ENCODE assay signal across 24 mouse cellular contexts in the genomic region with DNA sequence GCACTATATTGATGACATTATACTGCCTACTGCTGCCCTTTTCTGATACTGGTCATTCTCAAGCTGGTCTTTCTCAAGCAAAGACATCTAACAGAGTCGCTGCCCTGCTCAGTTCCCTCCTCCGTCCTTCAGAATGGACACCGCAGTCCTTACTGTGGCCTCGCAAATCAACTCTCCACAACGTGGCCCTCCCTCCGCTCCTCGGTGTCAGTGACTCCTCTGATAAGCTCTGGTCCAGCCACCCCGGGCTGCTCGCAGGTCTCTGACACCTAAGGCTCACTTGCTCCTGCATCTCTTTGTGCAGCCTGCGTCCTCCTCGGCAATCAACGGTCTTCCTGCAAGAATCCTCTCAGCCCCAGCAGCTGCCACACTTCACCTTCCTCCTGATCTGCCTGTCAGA.
DNase-seq lines count a peak whose midpoint lies in the region; ATAC-seq lines count a peak whose summit lies in the region.
"Had no signal": no experiment of that assay in that cellular context is flagged by ENCODE, and none has a peak within 500 bp of the region (broad histone marks: within the 10 kb centered on the region; RNA-seq: fewer than 3 reads in every experiment).

No protein-coding gene starts in this region.

- no peak overlapping the region for H3K27ac ChIP-seq in heart, embryonic 13.5 days (replicated peaks)
- H3K27ac ChIP-seq in limb, embryonic 13.5 days: peak overlapping the region; percentile 61; the same call in 1 of the 2 replicates
- H3K27ac ChIP-seq: embryonic facial prominence, embryonic 10.5 days; embryonic facial prominence, embryonic 12.5 days; forebrain, embryonic 13.5 days; forebrain, embryonic 15.5 days had no signal

- H3K4me3 ChIP-seq in heart, embryonic 13.5 days: no peak overlapping the region
- no peak overlapping the region for H3K4me3 ChIP-seq in limb, embryonic 13.5 days
- H3K4me3 ChIP-seq: embryonic facial prominence, embryonic 10.5 days; embryonic facial prominence, embryonic 12.5 days; forebrain, embryonic 13.5 days; forebrain, embryonic 15.5 days had no signal

- ATAC-seq in heart, embryonic 13.5 days (ENCODE audit: extremely low read depth, insufficient number of reproducible peaks, low FRiP score, low TSS enrichment): no peak
- ATAC-seq in limb, embryonic 13.5 days (ENCODE audit: low FRiP score, low read depth): no peak
- ATAC-seq: activated CD4-positive, CD25-positive, alpha-beta regulatory T cell, adult 4 months; CD4-positive, CD25-positive, alpha-beta regulatory T cell, adult 4 months; forebrain, embryonic 13.5 days; forebrain, embryonic 15.5 days; forebrain, postnatal 0 days; Patski had no signal

- peaks cover 56% of the 10 kb centered on the region for H3K4me1 ChIP-seq in heart, embryonic 13.5 days
- H3K4me1 ChIP-seq in limb, embryonic 13.5 days: peaks cover 56% of the 10 kb centered on the region

- 0 out of 2 replicates have a peak overlapping the region, but pooled peaks have one; percentile 14 for H3K9ac ChIP-seq in heart, embryonic 13.5 days
- no peak overlapping the region for H3K9ac ChIP-seq in limb, embryonic 13.5 days
- H3K9ac ChIP-seq: embryonic facial prominence, embryonic 12.5 days; forebrain, embryonic 13.5 days; forebrain, embryonic 15.5 days; forebrain, postnatal 0 days had no signal

- peak; percentile 43 to 57 for DNase-seq in adrenal gland, adult (ENCODE audit: inconsistent age in 2 of 2, low spot score in 1 of 2)
- DNase-seq in adrenal gland, postnatal 10 days: no peak
- peak; percentile 26 to 42 for DNase-seq in adrenal gland, postnatal 36 days
- DNase-seq in adrenal gland, adult 2 months: no peak
- no peak for DNase-seq in heart, adult 18-20 months
- DNase-seq: adrenal gland, postnatal 25 days; B cell, adult 2 months; cerebellum, adult 11-12 months; cerebellum, adult 2 months; cerebellum, adult 9-10 months; cerebellum, postnatal 10 days; cerebellum, postnatal 25 days; forebrain, postnatal 0 days had no signal

- no peaks in the 10 kb centered on the region for H3K36me3 ChIP-seq in heart, embryonic 13.5 days
- no peaks in the 10 kb centered on the region for H3K36me3 ChIP-seq in limb, embryonic 13.5 days
- H3K36me3 ChIP-seq: embryonic facial prominence, embryonic 10.5 days; embryonic facial prominence, embryonic 12.5 days; forebrain, embryonic 15.5 days had no signal

- H3K4me2 ChIP-seq in heart, embryonic 13.5 days: no peak overlapping the region
- no peak overlapping the region for H3K4me2 ChIP-seq in limb, embryonic 13.5 days (replicated peaks)
- H3K4me2 ChIP-seq: embryonic facial prominence, embryonic 12.5 days; forebrain, embryonic 13.5 days; forebrain, embryonic 15.5 days had no signal

- H3K9me3 ChIP-seq in heart, embryonic 13.5 days: no peaks in the 10 kb centered on the region
- H3K9me3 ChIP-seq in limb, embryonic 13.5 days: no peaks in the 10 kb centered on the region
- H3K9me3 ChIP-seq: embryonic facial prominence, embryonic 10.5 days; embryonic facial prominence, embryonic 12.5 days; forebrain, embryonic 13.5 days; forebrain, embryonic 15.5 days; G1E had no signal

- peaks cover under 1% of the 10 kb centered on the region; the same call in 1 of the 2 replicates for H3K27me3 ChIP-seq in heart, embryonic 13.5 days (replicated peaks)
- H3K27me3 ChIP-seq in limb, embryonic 13.5 days: no peaks in the 10 kb centered on the region
- H3K27me3 ChIP-seq: CH12.LX; embryonic facial prominence, embryonic 12.5 days; Patski had no signal

- 44% methylated on average over 12 of the region's 12 CpGs for WGBS in heart, embryonic 13.5 days
- WGBS in limb, embryonic 13.5 days: 79% methylated on average over 12 of the region's 12 CpGs

Comparison
In these comparisons a context has a peak if more than half of its experiments do, and no peak if none do; other contexts are left out.
1. DNase-seq: peak in adrenal gland, adult (2 of 2) and adrenal gland, postnatal 36 days (2 of 2); none in adrenal gland, postnatal 10 days (single experiment), adrenal gland, adult 2 months (single experiment) and heart, adult 18-20 months (0 of 2).